Mouse (Mus musculus) regulatory T cell (primary cell): ENCODE measurements around the gene Arid3a.

Source experiments
- in situ Hi-C: fragments of 300-600 bp; cut with MboI, MseI; formaldehyde crosslinking; loops from one replicate; pipeline ENCODE4 v1.15.1; 2025; ENCODE audit warnings: high pct_unique_total_duplicates

Gene Arid3a

GRCm38 (mm10) chr10:79974668-79975067 lies 47.8 kb downstream of the Arid3a start:
- in situ Hi-C loops = no loop called here

- in situ Hi-C loops = no loop called here
Observed at GRCm38 (mm10) chr10:79976071-79976721, 49.4 kb downstream of the Arid3a start.

GRCm38 (mm10) chr10:79976722-79977107 lies 49.9 kb downstream of the Arid3a start:
- in situ Hi-C loops = no loop called here

- in situ Hi-C loops = no loop called here
Observed at GRCm38 (mm10) chr10:79977324-79977723, 50.5 kb downstream of the Arid3a start.

DNA sequence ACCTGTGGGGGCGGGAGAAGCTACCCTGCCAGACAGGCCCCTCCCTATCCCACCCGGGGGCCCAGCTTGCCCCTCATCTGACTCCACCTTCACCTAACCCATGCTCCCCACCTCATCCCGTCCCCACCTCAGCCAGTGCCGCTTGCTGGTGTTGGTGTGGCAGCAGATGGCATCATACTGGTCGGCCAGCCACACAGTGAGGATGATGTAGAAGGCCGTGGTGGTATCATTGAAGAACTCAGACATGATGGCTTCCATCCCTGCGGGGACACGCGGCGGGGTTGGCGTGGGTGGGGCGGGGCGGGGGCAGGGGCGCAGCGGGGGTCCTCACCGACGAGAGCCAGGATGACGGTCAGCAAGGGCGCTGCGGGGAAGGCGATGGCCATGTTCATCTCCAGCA lies 51.2 kb downstream of the Arid3a start:
- in situ Hi-C loops = no loop called here

DNA sequence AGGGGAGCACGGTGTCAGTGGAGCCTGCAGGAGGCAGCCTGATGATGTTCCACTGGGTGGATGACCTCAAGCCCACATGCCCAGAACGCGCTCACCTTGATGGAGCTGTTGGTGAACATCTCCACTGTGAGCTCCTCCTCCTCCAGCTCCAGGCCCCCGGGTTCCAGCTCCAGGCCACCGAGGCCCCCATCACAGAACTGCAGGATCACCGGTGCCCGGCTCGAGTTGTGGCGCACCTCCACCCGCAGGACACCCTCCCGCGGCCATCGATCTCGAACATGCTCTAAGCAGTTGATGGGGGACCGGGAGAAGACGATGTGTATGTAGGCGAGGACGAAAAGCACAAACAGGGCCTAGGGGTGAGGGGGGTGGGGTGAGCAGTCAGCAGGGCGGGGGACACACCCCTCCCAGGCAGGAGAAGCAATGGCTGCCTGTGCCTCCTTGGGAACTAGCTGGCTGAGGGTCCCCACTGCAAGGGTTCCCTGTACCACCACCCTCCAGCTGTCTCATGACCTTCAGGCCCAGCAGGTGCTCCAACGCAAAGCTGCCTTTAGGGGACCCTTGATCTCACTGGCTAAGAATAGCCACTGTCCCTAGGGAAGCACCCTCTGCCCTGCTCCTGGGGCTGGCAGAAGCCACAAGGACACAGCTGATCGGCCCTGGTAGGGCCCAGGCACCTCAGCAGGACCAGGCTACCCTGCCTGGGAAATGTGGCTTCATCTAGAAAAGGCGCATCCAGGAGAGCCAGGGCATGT lies 52.7 kb downstream of the Arid3a start:
- in situ Hi-C loops = loop anchor here (10.0 kb wide), 1 partner anchor 135 kb away; the partner anchor contains the start of gene Stk11

GRCm38 (mm10) chr10:79983205-79983604 lies 56.4 kb downstream of the Arid3a start:
- in situ Hi-C loops = loop anchor here (10.0 kb wide), 1 partner anchor 132 kb away; the partner anchor contains the start of gene Stk11

GRCm38 (mm10) chr10:79983670-79984069 lies 56.8 kb downstream of the Arid3a start:
- in situ Hi-C loops = loop anchor here (10.0 kb wide), 1 partner anchor 131 kb away; the partner anchor contains the start of gene Stk11

GRCm38 (mm10) chr10:79984195-79984816 lies 57.5 kb downstream of the Arid3a start, which contains the start of gene Tmem259:
TSS of gene Tmem259 (minus strand) at chr10:79984330.
- in situ Hi-C loops = loop anchor here (10.0 kb wide), 1 partner anchor 130 kb away; the partner anchor contains the start of gene Stk11

DNA sequence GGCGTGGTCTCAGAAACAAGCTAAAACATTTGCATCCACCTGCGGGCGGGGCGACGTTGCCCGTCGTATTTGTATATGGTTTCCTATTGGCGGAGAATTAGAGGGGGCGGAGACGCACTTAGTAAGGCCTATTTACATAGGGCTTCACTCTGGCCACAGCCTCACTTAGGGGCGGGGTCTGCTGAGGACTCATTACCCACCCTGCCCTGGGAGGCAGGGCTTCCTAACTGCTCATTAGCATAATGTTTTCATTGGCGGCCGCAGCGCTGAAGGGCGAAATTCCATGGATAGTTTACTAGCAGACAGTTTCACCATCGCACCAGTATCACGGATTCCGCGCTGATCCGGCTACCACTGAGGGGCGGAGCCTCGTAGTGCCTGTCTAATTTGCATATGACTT lies 58.0 kb downstream of the Arid3a start:
- in situ Hi-C loops = loop anchor here (5.0 to 10.0 kb wide), 2 partner anchors 130 to 157 kb away; partner anchors contain the start of genes Cbarp and Stk11

DNA sequence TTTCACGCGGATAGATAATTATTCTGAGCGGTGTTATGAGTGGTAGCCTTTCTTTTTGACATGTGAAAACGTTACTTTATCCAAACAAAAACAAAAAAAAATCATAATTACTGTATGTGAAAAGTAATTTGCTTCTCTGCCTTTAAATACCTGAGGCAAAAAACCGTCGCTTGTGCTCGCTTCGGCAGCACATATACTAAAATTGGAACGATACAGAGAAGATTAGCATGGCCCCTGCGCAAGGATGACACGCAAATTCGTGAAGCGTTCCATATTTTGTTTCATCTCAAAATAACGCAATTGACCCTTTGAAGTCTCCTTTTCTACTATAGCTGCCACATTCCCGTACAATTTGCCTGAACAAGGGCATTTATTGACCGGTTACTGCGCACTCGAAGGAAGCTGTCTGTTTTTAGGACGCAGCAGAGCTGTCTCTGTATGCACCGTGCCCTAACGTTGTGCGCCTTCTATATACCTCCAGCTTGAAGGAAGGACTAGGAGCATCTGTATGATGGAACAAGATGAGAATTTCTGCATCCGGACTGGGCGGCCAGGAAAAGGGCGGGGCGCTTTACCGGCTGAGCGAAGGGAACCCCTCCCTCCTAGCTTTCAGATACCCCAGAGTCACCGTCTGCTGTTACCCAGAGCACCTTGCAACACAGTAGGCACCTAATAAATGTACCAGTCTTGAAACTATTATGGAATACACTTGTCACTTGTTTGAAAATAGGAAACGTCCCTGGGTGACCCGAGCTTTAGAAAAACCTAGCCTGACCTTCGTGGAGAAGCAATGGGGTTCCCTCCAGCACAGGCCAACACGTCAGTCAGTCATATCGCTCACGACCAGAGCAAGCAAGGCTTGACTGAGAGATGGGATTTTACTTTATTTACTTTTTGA lies 58.7 kb downstream of the Arid3a start:
- in situ Hi-C loops = loop anchor here (5.0 to 10.0 kb wide), 2 partner anchors 129 to 157 kb away; partner anchors contain the start of genes Cbarp and Stk11

- in situ Hi-C loops = loop anchor here (5.0 to 10.0 kb wide), 2 partner anchors 128 to 156 kb away; partner anchors contain the start of genes Cbarp and Stk11
Observed at GRCm38 (mm10) chr10:79986232-79986878, 59.5 kb downstream of the Arid3a start.

- in situ Hi-C loops = loop anchor here (5.0 to 10.0 kb wide), 2 partner anchors 128 to 155 kb away; partner anchors contain the start of genes Cbarp and Stk11
Observed at GRCm38 (mm10) chr10:79986963-79987362, 60.1 kb downstream of the Arid3a start.

GRCm38 (mm10) chr10:79987771-79988505 lies 61.1 kb downstream of the Arid3a start:
- in situ Hi-C loops = loop anchor here (5.0 to 10.0 kb wide), 2 partner anchors 127 to 154 kb away; partner anchors contain the start of genes Cbarp and Stk11

DNA sequence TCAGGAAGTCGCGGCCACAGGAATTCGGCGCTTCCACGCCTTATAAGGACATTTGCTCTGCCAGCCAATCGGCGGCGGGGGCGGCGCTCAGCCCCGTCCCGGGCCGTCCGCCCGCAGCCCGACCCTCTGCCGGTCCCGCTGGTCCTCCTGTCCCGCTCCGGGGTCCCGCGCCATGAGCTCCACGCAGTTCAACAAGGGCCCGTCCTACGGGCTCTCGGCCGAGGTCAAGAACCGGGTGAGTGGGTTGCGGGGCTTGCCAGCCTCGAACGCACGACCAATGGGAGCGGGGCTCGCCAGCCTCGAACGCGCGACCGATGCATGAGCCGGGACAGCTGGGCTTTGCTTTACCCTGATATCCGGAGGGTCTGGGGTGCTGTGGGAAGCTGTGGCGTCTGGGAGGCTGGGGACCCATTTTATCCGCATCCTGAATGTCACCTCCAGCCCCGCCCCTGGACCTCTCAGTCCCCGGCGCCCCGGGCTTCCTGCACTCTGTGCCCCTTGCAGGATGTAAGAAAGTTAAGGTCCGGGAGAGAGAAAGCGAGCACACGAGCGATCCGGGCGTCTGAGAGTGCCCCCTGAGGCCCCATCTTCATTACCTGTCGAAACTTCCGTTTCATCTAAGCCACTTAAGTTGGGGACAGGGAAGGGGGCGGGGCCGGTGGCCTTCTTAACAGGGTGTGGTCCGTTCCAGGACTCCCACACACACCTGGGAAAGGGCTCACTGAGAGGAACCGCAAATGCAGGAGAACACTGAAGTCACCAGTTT lies 61.8 kb downstream of the Arid3a start, which contains the start of gene Cnn2:
TSS of gene Cnn2 (plus strand) at position 79 of the 766 bp plus-strand sequence.
- in situ Hi-C loops = loop anchor here (5.0 to 10.0 kb wide), 2 partner anchors 126 to 154 kb away; partner anchors contain the start of genes Cbarp and Stk11

GRCm38 (mm10) chr10:79989272-79989786 lies 62.5 kb downstream of the Arid3a start:
- in situ Hi-C loops = loop anchor here (5.0 to 10.0 kb wide), 2 partner anchors 125 to 153 kb away; partner anchors contain the start of genes Cbarp and Stk11

GRCm38 (mm10) chr10:79989870-79990269 lies 63.0 kb downstream of the Arid3a start:
- in situ Hi-C loops = loop anchor here (5.0 to 10.0 kb wide), 2 partner anchors 125 to 152 kb away; partner anchors contain the start of genes Cbarp and Stk11

- in situ Hi-C loops = no loop called here
Observed at GRCm38 (mm10) chr10:79991099-79991498, 64.3 kb downstream of the Arid3a start.
